Comparison of ENCODE assay signal across 19 mouse cellular contexts in genomic region chr9:30446126-30446525, GRCm38 (mm10). TPM values are rescaled to one million over a fixed set of nuclear protein-coding genes. Genes with fewer than 3 reads are reported as not detected.
DNase-seq lines count a peak whose midpoint lies in the region; ATAC-seq and TF ChIP-seq lines count a peak whose summit lies in the region.
"Had no signal": no experiment of that assay in that cellular context is flagged by ENCODE, and none has a peak within 500 bp of the region (broad histone marks: within the 10 kb centered on the region; RNA-seq: fewer than 3 reads in every experiment).

No protein-coding gene starts in this region.

- no peak overlapping the region for H3K4me2 ChIP-seq in kidney, embryonic 15.5 days
- no peak overlapping the region for H3K4me2 ChIP-seq in intestine, postnatal 0 days (replicated peaks; ENCODE audit: low read depth)
- H3K4me2 ChIP-seq in stomach, embryonic 16.5 days (ENCODE audit: low read depth, low read length), result no peak overlapping the region
- H3K4me2 ChIP-seq: embryonic facial prominence, embryonic 15.5 days; hindbrain, embryonic 12.5 days; limb, embryonic 13.5 days had no signal

- TF ChIP-seq EP300 in heart, adult 2 months (IDR thresholded peaks at IDR 0.05; ENCODE audit: insufficient read depth, low read depth, low read length), result no peak

- H3K9ac ChIP-seq in heart, adult 2 months (ENCODE audit: low read depth, low read length), result no peak overlapping the region
- no peak overlapping the region for H3K9ac ChIP-seq in kidney, embryonic 15.5 days
- H3K9ac ChIP-seq in intestine, postnatal 0 days (ENCODE audit: low read depth, low read length), result no peak overlapping the region
- H3K9ac ChIP-seq in stomach, embryonic 16.5 days (ENCODE audit: low read length), result no peak overlapping the region
- H3K9ac ChIP-seq: embryonic facial prominence, embryonic 15.5 days; hindbrain, embryonic 12.5 days; limb, embryonic 13.5 days; liver, embryonic 14.5 days had no signal

- intact Hi-C loops in heart, adult 2 months (cut with DNase I), result loop anchor here (10.0 kb wide), 1 partner anchor 639 kb away; no protein-coding TSS in a partner anchor

- 74% methylated on average over 1 of the region's 1 CpGs for WGBS in heart, adult 2 months
- WGBS in kidney, embryonic 15.5 days, result 73% methylated on average over 1 of the region's 1 CpGs
- 93% methylated on average over 1 of the region's 1 CpGs for WGBS in intestine, postnatal 0 days
- WGBS in stomach, embryonic 16.5 days, result 91% methylated on average over 1 of the region's 1 CpGs

- ATAC-seq in kidney, embryonic 15.5 days (replicated peaks; ENCODE audit: low FRiP score), result no peak
- ATAC-seq in intestine, postnatal 0 days, result no peak
- ATAC-seq in stomach, embryonic 16.5 days (ENCODE audit: insufficient read depth, low FRiP score), result no peak

- H3K27ac ChIP-seq in heart, adult 2 months, result peak overlapping the region; percentile 83
- H3K27ac ChIP-seq in kidney, embryonic 15.5 days, result 0 out of 2 replicates have a peak overlapping the region, but pooled peaks have one; percentile 55
- peak overlapping the region; percentile 54 for H3K27ac ChIP-seq in intestine, postnatal 0 days (ENCODE audit: low read depth, low read length)
- peak overlapping the region; percentile 92 for H3K27ac ChIP-seq in stomach, embryonic 16.5 days (ENCODE audit: low read length)
- H3K27ac ChIP-seq: embryonic facial prominence, embryonic 15.5 days; hindbrain, embryonic 12.5 days; limb, embryonic 13.5 days; liver, embryonic 14.5 days had no signal

- peaks cover 2% of the 10 kb centered on the region; the same call in 1 of the 2 replicates for H3K4me1 ChIP-seq in heart, adult 2 months (ENCODE audit: control insufficient read depth, insufficient read depth, low read length)
- peaks cover 10% of the 10 kb centered on the region for H3K4me1 ChIP-seq in kidney, embryonic 15.5 days
- H3K4me1 ChIP-seq in intestine, postnatal 0 days (replicated peaks; ENCODE audit: control insufficient read depth, insufficient read depth, low read length), result no peaks in the 10 kb centered on the region
- H3K4me1 ChIP-seq in stomach, embryonic 16.5 days (ENCODE audit: control insufficient read depth, insufficient read depth, low read length), result no peaks in the 10 kb centered on the region
- H3K4me1 ChIP-seq: embryonic facial prominence, embryonic 15.5 days; hindbrain, embryonic 12.5 days had no signal

- H3K27me3 ChIP-seq in heart, adult 2 months (ENCODE audit: control insufficient read depth, insufficient read depth, low read length), result no peaks in the 10 kb centered on the region
- H3K27me3 ChIP-seq in kidney, embryonic 15.5 days, result no peaks in the 10 kb centered on the region
- no peaks in the 10 kb centered on the region for H3K27me3 ChIP-seq in intestine, postnatal 0 days (replicated peaks; ENCODE audit: control insufficient read depth, insufficient read depth, low read length)
- no peaks in the 10 kb centered on the region for H3K27me3 ChIP-seq in stomach, embryonic 16.5 days (ENCODE audit: control insufficient read depth, insufficient read depth, low read length)
- H3K27me3 ChIP-seq: CH12.LX; embryonic facial prominence, embryonic 15.5 days; hindbrain, embryonic 12.5 days; limb, embryonic 13.5 days had no signal

- no peaks in the 10 kb centered on the region for H3K79me2 ChIP-seq in heart, adult 2 months (replicated peaks; ENCODE audit: control insufficient read depth, insufficient read depth, low read length)

- H3K36me3 ChIP-seq in heart, adult 2 months (ENCODE audit: control insufficient read depth, insufficient read depth, low read length), result peaks cover 7% of the 10 kb centered on the region
- H3K36me3 ChIP-seq in kidney, embryonic 15.5 days, result peaks cover 72% of the 10 kb centered on the region
- peaks cover 54% of the 10 kb centered on the region for H3K36me3 ChIP-seq in intestine, postnatal 0 days (ENCODE audit: control insufficient read depth, insufficient read depth)
- no peaks in the 10 kb centered on the region; the same call in 1 of the 2 replicates for H3K36me3 ChIP-seq in stomach, embryonic 16.5 days (ENCODE audit: control insufficient read depth, insufficient read depth, low read length)

- DNase-seq in heart, adult 2 months, result no peak
- no peak for DNase-seq in heart, postnatal 4 days
- no peak for DNase-seq in kidney, postnatal 4 days
- no peak for DNase-seq in adrenal gland, adult 2 months
- DNase-seq: adrenal gland, postnatal 10 days; cerebellum, adult 11 months; cerebellum, postnatal 14 days; embryo, embryonic 11 days; kidney, adult 11 months; kidney, postnatal 25 days; midbrain, embryonic 14.5 days had no signal

- TF ChIP-seq CTCF in heart, adult 2 months (IDR thresholded peaks at IDR 0.05), result no peak
- no peak for TF ChIP-seq CTCF in intestine, postnatal 0 days (IDR thresholded peaks at IDR 0.05; ENCODE audit: low read depth)

- TF ChIP-seq POLR2A in heart, adult 2 months (IDR thresholded peaks at IDR 0.05; ENCODE audit: insufficient read depth, low read depth, low read length), result no peak

- no peaks in the 10 kb centered on the region for H3K9me3 ChIP-seq in kidney, embryonic 15.5 days (replicated peaks)
- no peaks in the 10 kb centered on the region for H3K9me3 ChIP-seq in intestine, postnatal 0 days (ENCODE audit: control insufficient read depth)
- no peaks in the 10 kb centered on the region for H3K9me3 ChIP-seq in stomach, embryonic 16.5 days (replicated peaks; ENCODE audit: control insufficient read depth, low read length)
- H3K9me3 ChIP-seq: embryonic facial prominence, embryonic 15.5 days; hindbrain, embryonic 12.5 days; limb, embryonic 13.5 days had no signal

- H3K4me3 ChIP-seq in heart, adult 2 months, result no peak overlapping the region
- H3K4me3 ChIP-seq in kidney, embryonic 15.5 days (replicated peaks), result no peak overlapping the region
- no peak overlapping the region for H3K4me3 ChIP-seq in intestine, postnatal 0 days (ENCODE audit: low read depth, low read length)
- no peak overlapping the region for H3K4me3 ChIP-seq in stomach, embryonic 16.5 days (replicated peaks; ENCODE audit: low read length)
- H3K4me3 ChIP-seq: embryonic facial prominence, embryonic 15.5 days; hindbrain, embryonic 12.5 days; limb, embryonic 13.5 days had no signal

RNA-seq across cellular contexts. Expression of gene Snx19, which starts 19.2 kb away (rescaled TPM):
- total RNA-seq in heart, adult 2 months (2021), result 10 to 100 TPM; 26.1 to 27.1 TPM
- polyA plus RNA-seq in heart, adult 2 months (2012; rRNA removed), result 12.9 and 22.1 TPM in 2 replicates
- 10 to 100 TPM; 27.4 to 29.7 TPM for total RNA-seq in heart, postnatal 4 days (2021)
- polyA plus RNA-seq in kidney, embryonic 15.5 days (2015; fragmentation: Nextera tagmentation; extraction: Ambion mirVana), result 18.9 and 20.0 TPM in 2 replicates
- 8.6 and 8.9 TPM in 2 replicates for polyA plus RNA-seq in intestine, postnatal 0 days (2015; fragmentation: Nextera tagmentation; extraction: Ambion mirVana)
- 17.5 and 19.2 TPM in 2 replicates for polyA plus RNA-seq in stomach, embryonic 16.5 days (2015; fragmentation: Nextera tagmentation; extraction: Ambion mirVana)
- 10 to 100 TPM; 27.1 to 34.5 TPM for total RNA-seq in adrenal gland, adult 2 months (2021)
- 9.6 and 11.1 TPM in 2 replicates for polyA plus RNA-seq in adrenal gland, adult 2 months (2012; rRNA removed)
